Mouse (Mus musculus) embryonic facial prominence, embryonic 13.5 days (tissue): Measurements from ENCODE around the gene Pmm2. TPM values are rescaled to one million over a fixed set of nuclear protein-coding genes. Genes with fewer than 3 reads are reported as not detected.

Experiments used
- ATAC-seq: fragments of 200-750 bp; cut with Nextera tagmentation; 2 replicates; pipeline ENCODE4 v1.8.0; 2017; ENCODE audit warnings: low read depth; ENCODE audit not compliant: insufficient number of reproducible peaks, insufficient read depth, low FRiP score, low TSS enrichment
- H3K27ac ChIP-seq: fragments of 300-500 bp; sonication (generic); 2 replicates; pipeline ENCODE4 v1.5.1; 2015; ENCODE audit warnings: moderate library complexity, mild to moderate bottlenecking, inconsistent platforms
- H3K27me3 ChIP-seq: fragments of 300-500 bp; sonication (generic); 2 replicates; pipeline ENCODE4 v1.6.1; 2015; ENCODE audit warnings: mild to moderate bottlenecking, inconsistent platforms
- H3K36me3 ChIP-seq: fragments of 300-500 bp; sonication (generic); 2 replicates; pipeline ENCODE4 v1.6.1; 2015; ENCODE audit warnings: mild to moderate bottlenecking, inconsistent platforms
- H3K4me1 ChIP-seq: fragments of 300-500 bp; sonication (generic); 2 replicates; pipeline ENCODE4 v1.6.1; 2015; ENCODE audit warnings: inconsistent platforms
- H3K4me2 ChIP-seq: fragments of 300-500 bp; sonication (generic); 2 replicates; pipeline ENCODE4 v1.6.1; 2015; ENCODE audit warnings: moderate library complexity, mild to moderate bottlenecking, inconsistent platforms
- H3K4me3 ChIP-seq: fragments of 300-500 bp; sonication (generic); 2 replicates; pipeline ENCODE4 v1.5.1; 2015; ENCODE audit warnings: mild to moderate bottlenecking, inconsistent platforms
- H3K9ac ChIP-seq: fragments of 300-500 bp; sonication (generic); 2 replicates; pipeline ENCODE4 v1.6.1; 2015; ENCODE audit warnings: mild to moderate bottlenecking, inconsistent platforms
- H3K9me3 ChIP-seq: fragments of 300-500 bp; sonication (generic); 2 replicates; pipeline ENCODE4 v1.6.1; 2016; ENCODE audit warnings: inconsistent platforms
- WGBS: fragments of 180-500 bp; shearing (Covaris S2); methylation state at CpG from one replicate; pipeline ENCODE4 v1.1.7; 2015; ENCODE audit warnings: mixed read lengths; 5-methylcytosine and 5-hydroxymethylcytosine counted together
- polyA plus RNA-seq: library from polyadenylated mRNA; unstranded; fragments of >200 nt; fragmentation: Nextera tagmentation; extraction: Ambion mirVana; gene quantifications from 2 replicates; pipeline ENCODE4 v1.2.1, GENCODE M21; 2015

Gene Pmm2
- 59.9 and 62.0 TPM in 2 replicates for polyA plus RNA-seq

- H3K9ac ChIP-seq: peak within 1 kb of the TSS; percentile 89
- no peaks in the 10 kb centered on the region for H3K27me3 ChIP-seq
- H3K27ac ChIP-seq: peak within 1 kb of the TSS; percentile 89
- H3K4me1 ChIP-seq: peaks cover 22% of the 10 kb centered on the region
- H3K4me3 ChIP-seq: peak within 1 kb of the TSS; percentile 87
- ATAC-seq: peak; percentile 90
- no peaks in the 10 kb centered on the region for H3K9me3 ChIP-seq
- under 1% methylated on average over 59 of the region's 59 CpGs for WGBS
- H3K36me3 ChIP-seq: peaks cover 24% of the 10 kb centered on the region
- H3K4me2 ChIP-seq: peak within 1 kb of the TSS; percentile 88
Measured at GRCm38 (mm10) chr16:8637217-8638051, at the start of gene Pmm2, which contains the start of gene Tmem186. Pmm2 (plus strand) TSS chr16:8637674. Tmem186 (minus strand) TSS chr16:8637712.

GRCm38 (mm10) chr16:8595411-8595810 lies 42.1 kb upstream of the Pmm2 start:
- Histone ChIP-seq H3K36me3 (0 out of 2 replicates have a peak, but pooled peaks cover 3% of the 10 kb centered on the region), H3K27ac (no peak overlapping the region), H3K27me3 (no peaks in the 10 kb centered on the region), H3K4me2 (no peak overlapping the region), H3K9me3 (no peaks in the 10 kb centered on the region), H3K9ac (no peak overlapping the region), H3K4me1 (no peaks in the 10 kb centered on the region), H3K4me3 (no peak overlapping the region)
- WGBS: 73% methylated on average over 4 of the region's 4 CpGs
- ATAC-seq: no peak

GRCm38 (mm10) chr16:8596336-8596735 lies 41.1 kb upstream of the Pmm2 start:
- H3K36me3 ChIP-seq: 0 out of 2 replicates have a peak, but pooled peaks cover 3% of the 10 kb centered on the region
- no peak overlapping the region for H3K4me2 ChIP-seq
- H3K4me3 ChIP-seq: no peak overlapping the region
- 50% methylated on average over 4 of the region's 4 CpGs for WGBS
- no peaks in the 10 kb centered on the region for H3K27me3 ChIP-seq
- ATAC-seq: no peak
- no peak overlapping the region for H3K9ac ChIP-seq
- H3K9me3 ChIP-seq: no peaks in the 10 kb centered on the region
- no peak overlapping the region for H3K27ac ChIP-seq
- H3K4me1 ChIP-seq: no peaks in the 10 kb centered on the region

GRCm38 (mm10) chr16:8597516-8597915 lies 40.0 kb upstream of the Pmm2 start:
- Histone ChIP-seq H3K36me3 (0 out of 2 replicates have a peak, but pooled peaks cover 5% of the 10 kb centered on the region), H3K4me3 (no peak overlapping the region), H3K27me3 (no peaks in the 10 kb centered on the region), H3K9ac (no peak overlapping the region), H3K9me3 (no peaks in the 10 kb centered on the region), H3K4me2 (no peak overlapping the region), H3K4me1 (no peaks in the 10 kb centered on the region), H3K27ac (no peak overlapping the region)
- no peak for ATAC-seq
- 85% methylated on average over 5 of the region's 5 CpGs for WGBS

GRCm38 (mm10) chr16:8603789-8604188 lies 33.7 kb upstream of the Pmm2 start:
- no peak overlapping the region for H3K9ac ChIP-seq
- 80% methylated on average over 3 of the region's 3 CpGs for WGBS
- H3K4me1 ChIP-seq: no peaks in the 10 kb centered on the region
- no peak overlapping the region for H3K27ac ChIP-seq
- no peak for ATAC-seq
- H3K4me2 ChIP-seq: no peak overlapping the region
- H3K27me3 ChIP-seq: no peaks in the 10 kb centered on the region
- no peak overlapping the region for H3K4me3 ChIP-seq
- H3K36me3 ChIP-seq: peaks cover 14% of the 10 kb centered on the region; the same call in 1 of the 2 replicates
- no peaks in the 10 kb centered on the region for H3K9me3 ChIP-seq

GRCm38 (mm10) chr16:8610397-8610796 lies 27.1 kb upstream of the Pmm2 start:
- no peaks in the 10 kb centered on the region for H3K27me3 ChIP-seq
- no peak overlapping the region for H3K9ac ChIP-seq
- no peak overlapping the region for H3K27ac ChIP-seq
- 34% methylated on average over 3 of the region's 3 CpGs for WGBS
- H3K36me3 ChIP-seq: peaks cover 27% of the 10 kb centered on the region
- ATAC-seq: no peak
- H3K4me1 ChIP-seq: no peaks in the 10 kb centered on the region
- no peak overlapping the region for H3K4me2 ChIP-seq
- H3K9me3 ChIP-seq: no peaks in the 10 kb centered on the region
- H3K4me3 ChIP-seq: no peak overlapping the region

- no peak overlapping the region for H3K4me2 ChIP-seq
- no peaks in the 10 kb centered on the region for H3K27me3 ChIP-seq
- 88% methylated on average over 8 of the region's 8 CpGs for WGBS
- ATAC-seq: no peak
- H3K4me3 ChIP-seq: no peak overlapping the region
- no peaks in the 10 kb centered on the region for H3K4me1 ChIP-seq
- H3K9me3 ChIP-seq: no peaks in the 10 kb centered on the region
- no peak overlapping the region for H3K9ac ChIP-seq
- no peak overlapping the region for H3K27ac ChIP-seq
- H3K36me3 ChIP-seq: peaks cover 31% of the 10 kb centered on the region
Measured at GRCm38 (mm10) chr16:8612214-8613005, 25.1 kb upstream of the Pmm2 start.

- Histone ChIP-seq H3K36me3 (peaks cover 31% of the 10 kb centered on the region), H3K4me2 (no peak overlapping the region), H3K4me1 (no peaks in the 10 kb centered on the region), H3K9ac (no peak overlapping the region), H3K9me3 (no peaks in the 10 kb centered on the region), H3K4me3 (no peak overlapping the region), H3K27ac (no peak overlapping the region), H3K27me3 (no peaks in the 10 kb centered on the region)
- 81% methylated on average over 4 of the region's 4 CpGs for WGBS
- ATAC-seq: no peak
Measured at GRCm38 (mm10) chr16:8613039-8613438, 24.4 kb upstream of the Pmm2 start.

GRCm38 (mm10) chr16:8613447-8613846 lies 24.0 kb upstream of the Pmm2 start:
- no peaks in the 10 kb centered on the region for H3K4me1 ChIP-seq
- no peak overlapping the region for H3K4me3 ChIP-seq
- no peak for ATAC-seq
- no peak overlapping the region for H3K4me2 ChIP-seq
- H3K9me3 ChIP-seq: no peaks in the 10 kb centered on the region
- H3K9ac ChIP-seq: no peak overlapping the region
- 90% methylated on average over 3 of the region's 3 CpGs for WGBS
- no peak overlapping the region for H3K27ac ChIP-seq
- H3K27me3 ChIP-seq: no peaks in the 10 kb centered on the region
- H3K36me3 ChIP-seq: peaks cover 31% of the 10 kb centered on the region

GRCm38 (mm10) chr16:8619659-8620314 lies 17.7 kb upstream of the Pmm2 start:
- ATAC-seq: no peak
- no peaks in the 10 kb centered on the region for H3K4me1 ChIP-seq
- H3K9me3 ChIP-seq: no peaks in the 10 kb centered on the region
- WGBS: 68% methylated on average over 10 of the region's 10 CpGs
- no peak overlapping the region for H3K4me3 ChIP-seq
- no peak overlapping the region for H3K9ac ChIP-seq
- no peak overlapping the region for H3K27ac ChIP-seq
- H3K36me3 ChIP-seq: peaks cover 20% of the 10 kb centered on the region
- no peak overlapping the region for H3K4me2 ChIP-seq
- no peaks in the 10 kb centered on the region for H3K27me3 ChIP-seq

GRCm38 (mm10) chr16:8620315-8621115 lies 17.0 kb upstream of the Pmm2 start:
- Histone ChIP-seq H3K9me3 (no peaks in the 10 kb centered on the region), H3K4me3 (no peak overlapping the region), H3K27me3 (no peaks in the 10 kb centered on the region), H3K36me3 (peaks cover 20% of the 10 kb centered on the region), H3K4me1 (no peaks in the 10 kb centered on the region), H3K27ac (peak overlapping the region; percentile 33; the same call in 1 of the 2 replicates), H3K4me2 (no peak overlapping the region), H3K9ac (no peak overlapping the region)
- no peak for ATAC-seq
- 78% methylated on average over 16 of the region's 16 CpGs for WGBS
